Mouse (Mus musculus): ENCODE data around the gene Gm7358. TPM values are rescaled to one million over a fixed set of nuclear protein-coding genes. Genes with fewer than 3 reads are reported as not detected.
"Not testable (repeated sequence)": the region's sequence is repeated elsewhere in the genome, so short reads cannot be mapped to it uniquely, and the experiment has no call there.

Gene Gm7358
- total RNA-seq, 1 experiment = not detected

DNA sequence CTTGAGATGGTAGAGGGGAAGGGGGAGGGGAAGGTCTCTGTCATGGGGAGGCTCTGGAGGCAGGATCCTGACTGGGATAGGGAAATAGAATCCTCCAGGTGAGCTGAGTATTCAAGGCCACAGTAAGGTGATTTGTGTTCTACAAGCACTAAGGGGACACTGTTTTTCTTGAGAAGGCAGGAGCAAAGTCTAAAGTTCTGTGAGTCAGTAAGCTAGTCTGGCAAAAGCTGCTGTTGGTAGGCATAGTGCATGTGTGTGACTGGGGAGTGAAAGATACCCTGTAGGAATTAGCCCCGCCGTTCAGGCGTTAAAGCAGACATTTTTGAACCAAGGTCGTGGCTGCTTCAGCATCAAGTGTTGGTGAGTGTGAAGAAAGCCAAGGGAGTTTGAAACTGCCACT is 23.2 kb downstream of the Gm7358 start:
- H3K36me3 ChIP-seq (ENCODE audit: control insufficient read depth, insufficient read depth, low read length, poor library complexity, severe bottlenecking); H3K9me3 ChIP-seq (ENCODE audit: control insufficient read depth, insufficient read depth, low read depth, low read length); H3K4me3 ChIP-seq (ENCODE audit: insufficient read depth in 1 of 2, low read depth in 1 of 2, low read length in 2 of 2, poor library complexity in 1 of 2, severe bottlenecking in 1 of 2); H3K4me1 ChIP-seq (ENCODE audit: control insufficient read depth in 2 of 2, insufficient read depth in 2 of 2, low read length in 2 of 2, poor library complexity in 1 of 2); H3K9ac ChIP-seq (ENCODE audit: insufficient read depth, low read depth, low read length, poor library complexity, severe bottlenecking); in situ Hi-C loops (cut with MboI; ENCODE audit: low sequenced_read_pairs in 2 of 2, unreplicated experiment in 2 of 2); H3K27ac ChIP-seq (ENCODE audit: insufficient read depth, low read depth, low read length, poor library complexity, severe bottlenecking); DNase-seq (ENCODE audit: low read depth, low spot score): not testable (repeated sequence)

Other genes starting within 250 kb of the Gm7358 start
- gene Gm7168, start 111.2 kb downstream of the Gm7358 start, total RNA-seq (2012; rRNA removed) = 0.13 TPM in 1 of 2 replicates, not detected in the other
- gene Gm7356, start 55.8 kb downstream of the Gm7358 start, total RNA-seq (2012; rRNA removed) = not detected in 2 replicates
- 6.7 and 13.6 TPM in 2 replicates for gene Dact2, start 144.8 kb upstream of the Gm7358 start, total RNA-seq (2012; rRNA removed)
- 0.48 and 3.1 TPM in 2 replicates for gene Smoc2, start 220.0 kb upstream of the Gm7358 start, total RNA-seq (2012; rRNA removed)

Data from ES-E14 (cell line).